Mouse (Mus musculus) kidney, adult 18-20 months (tissue): ENCODE data around the gene Lrch1.
A peak's percentile ranks its signal among the peaks of the same experiment; 100 is the strongest.

Experiments
- DNase-seq: peaks from one replicate; pipeline ENCODE4 v3.0.0; 2021

The Lrch1 gene

GRCm38 (mm10) chr14:74919132-74919531, 28.5 kb downstream of the Lrch1 start:
- DNase-seq: no peak

- no peak for DNase-seq
These were observed 29.1 kb downstream of the Lrch1 start for GRCm38 (mm10) chr14:74918521-74919103.

- no peak for DNase-seq
These were observed 30.1 kb downstream of the Lrch1 start for GRCm38 (mm10) chr14:74917504-74918124.

GRCm38 (mm10) chr14:74916691-74917090, 31.0 kb downstream of the Lrch1 start:
- no peak for DNase-seq

DNA sequence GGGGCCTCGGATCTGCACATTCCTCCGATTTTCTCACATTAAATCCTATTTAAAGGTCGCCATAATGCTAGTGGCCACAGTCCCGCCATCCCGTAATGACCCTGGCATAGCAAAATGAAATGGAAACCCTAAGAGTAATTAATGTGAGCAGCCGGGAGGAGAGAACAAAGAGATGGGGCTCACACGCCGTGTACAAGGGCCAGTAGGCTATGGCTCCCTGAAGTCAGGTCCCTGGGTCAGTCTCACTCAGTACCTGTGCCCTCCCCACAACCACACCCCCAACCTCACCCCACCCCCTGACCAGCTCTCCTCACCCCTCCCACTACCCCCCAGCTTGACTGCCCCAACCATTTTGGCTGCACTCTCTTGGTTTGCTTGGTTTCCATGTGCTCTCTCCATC, 31.6 kb downstream of the Lrch1 start:
- no peak for DNase-seq

DNA sequence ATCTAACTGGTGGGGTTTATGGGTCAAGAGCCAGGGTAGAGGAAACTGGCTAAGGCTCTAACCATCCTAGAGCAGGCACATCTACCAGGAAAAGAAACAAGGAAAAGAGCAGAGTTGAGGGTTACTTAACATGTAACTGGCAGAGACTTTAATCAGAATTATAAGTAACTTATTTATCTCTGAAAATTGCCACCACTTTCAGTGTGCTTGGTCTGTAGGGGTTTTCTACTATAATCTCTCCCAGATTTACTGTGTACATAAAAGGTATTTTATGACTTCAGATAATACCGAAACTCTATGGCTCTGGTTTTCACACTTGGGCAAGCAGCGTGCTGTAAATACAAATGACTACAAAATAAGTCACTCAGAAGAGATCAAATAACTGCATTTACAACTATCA, 32.0 kb downstream of the Lrch1 start:
- DNase-seq: no peak

DNA sequence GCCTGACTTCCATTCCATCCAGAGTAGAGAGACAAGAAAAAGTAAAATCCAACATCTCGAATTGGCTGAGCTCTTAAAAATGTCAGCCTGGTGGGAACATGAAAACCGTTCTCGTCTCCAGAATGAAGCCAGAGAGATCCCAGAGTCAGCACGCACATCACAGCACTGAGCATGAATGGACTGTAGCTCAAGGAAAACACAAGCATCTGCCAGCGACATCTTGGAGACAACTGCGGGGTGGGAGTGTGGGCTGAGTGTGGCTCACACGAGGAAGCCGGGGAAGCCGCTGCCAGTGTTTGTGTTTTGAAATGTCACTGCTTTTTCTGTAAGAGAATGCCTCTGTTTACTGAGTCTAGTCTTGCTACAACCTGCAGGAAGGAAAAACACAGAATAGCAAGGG, 32.7 kb downstream of the Lrch1 start:
- no peak for DNase-seq

GRCm38 (mm10) chr14:74913381-74914230, 34.1 kb downstream of the Lrch1 start:
- DNase-seq: peak; percentile 54

DNA sequence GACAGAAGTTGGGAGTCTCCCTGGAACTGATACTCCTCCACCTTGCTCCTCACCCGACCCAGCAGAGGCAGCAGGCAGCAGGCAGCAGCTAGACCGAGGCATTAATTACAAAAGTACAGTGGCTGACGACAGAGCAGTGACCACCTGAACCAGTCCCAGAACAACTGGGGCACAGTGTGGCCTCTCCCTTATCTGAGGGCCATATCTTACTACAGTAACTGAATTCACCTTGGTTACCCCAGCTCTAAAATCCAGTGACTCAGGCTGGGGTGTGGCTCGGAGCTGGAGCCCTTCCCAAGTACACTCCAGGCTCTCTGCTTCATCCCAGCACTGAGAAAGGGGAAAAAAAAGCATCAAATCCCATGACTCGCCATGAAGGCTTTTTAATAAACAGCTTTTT, 37.3 kb downstream of the Lrch1 start:
- DNase-seq: peak; percentile 18

DNA sequence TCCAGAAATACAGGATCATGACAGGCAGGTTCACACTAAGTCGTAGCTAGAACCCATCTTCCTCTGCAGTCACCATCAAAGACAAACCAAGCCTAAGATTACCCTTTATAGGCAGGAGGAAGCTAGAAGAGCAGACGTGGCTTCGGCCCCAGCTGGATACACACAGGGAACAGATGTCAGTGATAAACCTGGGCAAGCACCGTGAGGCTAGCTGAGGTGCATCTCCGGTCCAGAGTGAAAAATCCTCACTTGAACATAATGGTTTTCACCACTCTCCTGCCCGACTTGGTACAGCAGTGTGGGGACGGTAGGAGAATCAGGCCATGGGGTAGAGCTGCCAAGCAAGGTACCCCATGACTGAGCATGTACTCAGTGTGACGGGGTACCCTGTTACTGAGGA, 38.7 kb downstream of the Lrch1 start:
- no peak for DNase-seq

- DNase-seq: no peak
These were observed 39.4 kb downstream of the Lrch1 start for GRCm38 (mm10) chr14:74908250-74908649.

GRCm38 (mm10) chr14:74907706-74908105, 40.0 kb downstream of the Lrch1 start:
- no peak for DNase-seq

DNA sequence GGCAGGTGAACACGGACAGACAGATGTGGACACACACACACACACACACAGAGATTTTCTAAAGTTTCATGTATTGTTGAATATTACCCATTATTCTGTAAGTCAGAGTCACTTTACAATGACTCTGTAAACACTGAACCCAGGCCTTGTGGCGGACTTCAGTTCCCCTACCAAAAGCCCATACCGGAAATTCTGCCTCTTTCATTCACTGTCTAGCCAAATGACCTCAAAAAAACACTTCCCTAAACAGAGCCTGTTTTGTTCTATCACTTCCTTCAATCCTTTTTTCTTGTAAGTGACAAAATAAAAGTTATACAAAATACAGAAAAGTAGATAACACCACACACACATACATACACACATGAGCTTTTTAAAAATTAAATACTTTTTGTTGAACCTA, 41.7 kb downstream of the Lrch1 start:
- no peak for DNase-seq

GRCm38 (mm10) chr14:74904442-74904841, 43.2 kb downstream of the Lrch1 start:
- no peak for DNase-seq

GRCm38 (mm10) chr14:74903047-74903446, 44.6 kb downstream of the Lrch1 start:
- DNase-seq: no peak

- no peak for DNase-seq
These were observed 46.8 kb downstream of the Lrch1 start for GRCm38 (mm10) chr14:74900705-74901369.

- DNase-seq: no peak
These were observed 47.5 kb downstream of the Lrch1 start for GRCm38 (mm10) chr14:74899953-74900704.

- no peak for DNase-seq
These were observed 48.7 kb downstream of the Lrch1 start for GRCm38 (mm10) chr14:74898939-74899338.

DNA sequence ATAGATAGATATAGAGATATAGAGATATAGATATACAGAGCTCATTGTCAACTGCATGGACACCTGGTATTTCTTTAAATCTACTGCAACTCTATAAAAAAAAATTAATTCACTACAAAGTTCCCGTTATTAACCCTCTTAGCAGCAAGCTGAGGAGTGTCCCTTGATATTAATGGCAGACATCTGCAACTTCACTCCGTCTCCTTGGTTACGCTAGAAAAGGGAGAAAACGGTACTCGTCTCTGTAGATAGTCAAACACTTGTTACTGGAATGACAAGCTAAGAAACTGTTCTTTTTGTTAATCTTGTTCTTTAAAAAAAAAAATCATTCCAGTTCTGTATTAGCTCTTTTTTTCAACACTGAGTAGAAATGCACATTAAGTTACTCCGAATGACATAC, 54.0 kb downstream of the Lrch1 start:
- DNase-seq: no peak

GRCm38 (mm10) chr14:74893085-74893648, 54.5 kb downstream of the Lrch1 start:
- DNase-seq: no peak

DNA sequence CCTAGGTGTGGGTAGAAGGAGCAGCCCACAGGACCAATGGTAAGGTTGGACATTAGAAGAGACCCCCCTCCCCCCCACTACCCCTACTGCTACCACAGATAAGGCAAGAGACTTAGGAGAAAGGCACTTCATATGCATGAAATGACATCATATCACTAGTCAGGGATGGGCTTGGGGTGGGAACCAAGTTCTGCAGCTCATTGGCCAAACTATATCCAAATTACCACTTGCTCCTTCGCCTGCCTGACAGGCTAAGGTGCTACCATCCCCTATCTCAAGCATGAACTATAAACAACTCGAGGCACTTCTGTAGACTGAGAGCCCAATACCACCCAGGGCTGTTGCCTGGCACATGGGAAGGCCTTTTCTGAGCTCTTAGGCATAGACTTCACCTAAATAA, 58.4 kb downstream of the Lrch1 start:
- no peak for DNase-seq

DNA sequence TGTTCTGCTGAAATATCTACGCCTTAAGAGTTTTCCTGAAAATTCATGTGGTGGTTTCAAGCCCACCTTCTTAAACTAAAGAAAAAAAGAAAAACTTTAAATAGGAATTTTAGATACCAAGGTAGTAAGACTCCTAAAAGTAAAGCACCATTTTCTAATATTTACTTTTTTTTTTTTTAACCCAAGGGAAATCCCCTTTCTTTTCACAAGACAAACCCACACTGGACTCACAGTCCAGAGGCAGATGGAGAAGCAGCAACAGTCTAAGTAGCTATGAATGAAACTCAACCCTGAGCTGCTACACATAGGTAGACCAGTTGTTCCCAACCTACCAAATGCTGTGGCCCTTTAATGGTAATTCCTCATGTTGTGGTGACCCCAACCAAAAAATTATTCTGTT, 59.6 kb downstream of the Lrch1 start:
- DNase-seq: no peak

- DNase-seq: no peak
These were observed 61.2 kb downstream of the Lrch1 start for GRCm38 (mm10) chr14:74886453-74886852.
